Mouse (Mus musculus) lung, postnatal 25 days (tissue): Measurements from ENCODE around the gene Olfr47.
"Not testable (repeated sequence)": the region's sequence is repeated elsewhere in the genome, so short reads cannot be mapped to it uniquely, and the experiment has no call there.

Source experiments
- DNase-seq: peaks from one replicate; pipeline ENCODE4 v3.0.0; 2022; ENCODE audit warnings: low spot score

Olfr47 gene

DNA sequence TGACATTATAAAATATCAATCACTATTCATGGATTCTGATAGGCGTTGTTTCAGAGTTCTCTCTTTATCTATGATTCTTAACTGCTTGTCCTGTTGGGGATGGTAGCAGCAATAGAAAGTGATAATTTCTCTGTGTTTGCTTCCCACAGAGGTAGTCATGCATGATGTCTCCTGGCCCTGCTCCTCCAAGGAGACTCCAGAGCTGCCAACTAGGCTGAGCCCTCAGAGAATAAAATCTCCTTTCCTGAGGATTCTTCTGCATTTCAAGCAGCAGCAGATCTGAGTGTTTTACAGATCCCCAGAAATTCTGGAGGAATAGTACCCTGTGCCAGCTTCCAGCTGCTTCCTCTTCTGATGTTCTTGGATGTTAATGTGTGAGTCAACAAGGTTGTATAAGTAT, at the start of gene Olfr47:
TSS of gene Olfr47 (plus strand) at position 275 of the 400 bp plus-strand sequence.
- DNase-seq, result not testable (repeated sequence)

DNA sequence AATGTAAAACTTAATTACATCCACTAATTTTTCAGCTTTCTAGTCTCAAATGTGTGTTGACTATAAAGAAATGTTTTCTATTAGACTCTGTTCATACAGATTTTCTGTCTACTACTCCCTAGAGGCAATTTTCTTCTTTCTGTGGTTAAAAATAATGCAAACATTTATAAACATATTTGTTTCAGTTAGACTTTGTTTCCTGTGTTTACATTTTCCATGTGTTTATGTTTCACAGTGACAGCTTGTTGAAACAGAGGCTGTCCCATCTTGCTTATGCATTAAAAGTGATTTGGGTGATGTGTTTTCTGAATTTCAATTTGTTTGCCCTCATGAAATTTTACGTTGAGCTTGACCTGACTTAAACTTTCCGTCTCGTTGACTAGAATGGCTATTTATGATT, 40.3 kb upstream of the Olfr47 start:
- DNase-seq, result no peak

DNA sequence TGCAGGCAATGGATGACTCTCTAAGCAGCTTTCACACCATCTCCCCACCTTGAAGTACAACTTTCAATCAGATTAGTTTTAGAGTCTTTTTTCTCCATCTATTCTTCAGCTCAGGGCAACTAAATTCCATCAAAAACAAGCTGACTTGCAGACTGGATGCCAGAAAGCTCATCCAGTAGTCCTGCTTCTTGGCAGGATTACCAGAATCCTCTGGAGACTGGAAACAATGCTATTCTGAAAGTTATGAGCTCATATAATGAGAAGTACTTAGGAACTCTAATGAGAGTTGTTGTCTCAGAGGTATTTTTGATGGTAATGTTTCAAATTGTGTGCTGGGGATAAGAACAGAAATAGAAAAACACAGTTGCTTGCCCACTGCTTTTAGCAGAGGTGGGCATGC, 34.5 kb upstream of the Olfr47 start, which contains the start of gene Olfr435:
TSS of gene Olfr435 (plus strand) at position 366 of the 400 bp plus-strand sequence.
- no peak for DNase-seq

DNA sequence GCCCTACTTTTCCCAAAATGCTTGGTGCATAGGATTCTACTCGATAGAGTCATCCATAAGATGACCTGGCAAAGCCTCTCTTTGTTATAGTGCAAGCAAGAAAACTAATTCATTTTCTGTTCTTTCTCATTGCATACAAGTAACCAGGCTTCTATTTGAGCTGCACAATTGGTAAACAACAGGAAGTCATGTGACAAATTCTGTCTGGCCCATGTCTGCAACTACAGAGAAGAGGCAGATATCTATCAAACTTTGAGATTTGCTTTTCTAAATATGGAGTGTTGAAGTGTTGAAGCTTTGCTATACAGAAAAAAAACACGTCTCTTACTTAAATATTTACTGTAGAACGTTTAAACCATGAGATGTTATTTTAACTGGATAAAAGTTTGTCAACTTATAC, 33.2 kb upstream of the Olfr47 start:
- no peak for DNase-seq

DNA sequence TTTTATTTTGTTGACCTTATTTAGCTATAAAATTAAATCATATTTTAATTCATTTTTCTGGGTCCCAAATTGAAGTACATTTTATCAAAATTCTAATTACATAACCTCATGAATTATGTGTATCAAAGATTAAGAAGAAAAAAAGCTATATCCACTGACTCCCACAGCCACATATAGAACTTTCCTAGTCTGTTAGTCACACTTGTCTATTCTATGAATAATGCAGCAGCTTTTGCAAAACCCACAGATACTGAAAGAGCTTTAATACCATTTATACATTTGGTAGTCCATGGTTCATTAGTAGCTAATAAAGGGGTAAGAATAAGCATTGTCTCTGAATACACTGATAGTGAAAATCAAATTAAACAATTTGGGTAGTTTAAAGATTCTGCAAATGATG, 28.5 kb upstream of the Olfr47 start:
- no peak for DNase-seq

DNA sequence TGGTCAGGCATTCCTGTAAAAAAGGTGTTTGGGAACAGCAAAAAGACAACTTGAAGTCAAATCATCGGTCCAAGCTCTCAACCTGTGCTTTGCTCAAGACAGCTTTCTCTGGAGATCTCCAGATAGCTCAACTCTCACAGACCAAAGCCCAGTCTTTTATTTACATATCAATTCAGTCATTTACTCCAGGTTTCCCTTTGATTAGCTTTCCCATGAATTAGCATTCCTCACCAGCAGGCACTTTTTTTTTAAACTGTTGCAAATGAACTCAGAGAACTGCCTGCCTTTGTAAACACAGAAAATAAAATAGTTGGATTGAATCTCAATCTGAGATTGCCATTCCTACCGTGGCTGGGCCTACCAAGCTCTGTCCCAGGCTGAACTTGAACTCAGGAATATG, 26.0 kb upstream of the Olfr47 start:
- DNase-seq, result no peak

DNA sequence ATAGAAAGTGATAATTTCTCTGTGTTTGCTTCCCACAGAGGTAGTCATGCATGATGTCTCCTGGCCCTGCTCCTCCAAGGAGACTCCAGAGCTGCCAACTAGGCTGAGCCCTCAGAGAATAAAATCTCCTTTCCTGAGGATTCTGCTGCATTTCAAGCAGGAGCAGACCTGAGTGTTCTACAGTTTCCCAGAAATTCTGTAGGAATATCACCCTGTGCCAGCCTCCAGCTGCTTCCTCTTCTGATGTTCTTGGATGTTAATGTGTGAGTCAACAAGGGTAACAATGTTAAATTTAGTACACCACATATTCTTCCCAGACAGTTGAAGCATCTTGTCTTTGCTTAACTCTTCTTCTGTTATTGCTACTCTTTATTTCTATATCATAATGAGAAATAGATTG, 18.5 kb upstream of the Olfr47 start, which contains the start of gene Olfr434:
TSS of gene Olfr434 (plus strand) at position 149 of the 400 bp plus-strand sequence.
- DNase-seq, result not testable (repeated sequence)

DNA sequence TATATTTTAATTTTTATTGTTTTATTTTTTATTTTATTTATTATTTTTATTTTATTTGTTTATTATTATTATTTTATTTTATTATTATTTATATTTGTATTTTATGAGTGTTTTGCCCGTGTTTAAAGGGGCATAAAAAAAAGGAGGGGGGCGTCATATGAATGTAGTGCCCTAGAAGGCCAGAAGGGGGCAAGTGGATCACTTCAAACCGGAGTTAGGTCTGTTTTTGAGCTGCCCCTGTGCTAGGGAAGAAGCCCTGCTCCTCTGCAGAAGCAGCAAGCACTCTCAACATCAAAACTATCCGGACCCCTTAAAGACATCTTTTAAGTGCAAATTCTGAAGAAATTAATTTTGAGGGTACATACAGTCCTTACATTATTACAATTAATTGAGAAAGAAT, 10.7 kb downstream of the Olfr47 start:
- DNase-seq, result no peak

DNA sequence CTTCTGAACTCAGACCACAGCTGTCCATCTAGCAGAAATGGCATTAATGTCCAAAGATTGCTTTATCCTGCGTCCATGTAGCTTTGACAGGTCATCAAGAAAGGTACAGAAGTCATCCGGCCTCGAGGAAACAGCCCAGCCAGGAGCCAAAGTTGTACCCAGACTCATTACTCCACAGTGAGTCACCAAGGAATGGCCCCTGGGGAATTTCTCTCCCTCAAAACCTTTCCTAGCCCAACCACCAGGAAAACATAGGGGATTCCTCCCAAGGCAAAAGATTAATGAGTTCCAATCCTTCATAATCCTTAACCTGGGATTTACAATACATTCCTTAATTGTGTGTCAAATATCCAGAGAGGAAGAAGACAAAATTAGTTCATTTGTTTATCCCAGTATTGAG, 16.1 kb downstream of the Olfr47 start:
- DNase-seq, result no peak

DNA sequence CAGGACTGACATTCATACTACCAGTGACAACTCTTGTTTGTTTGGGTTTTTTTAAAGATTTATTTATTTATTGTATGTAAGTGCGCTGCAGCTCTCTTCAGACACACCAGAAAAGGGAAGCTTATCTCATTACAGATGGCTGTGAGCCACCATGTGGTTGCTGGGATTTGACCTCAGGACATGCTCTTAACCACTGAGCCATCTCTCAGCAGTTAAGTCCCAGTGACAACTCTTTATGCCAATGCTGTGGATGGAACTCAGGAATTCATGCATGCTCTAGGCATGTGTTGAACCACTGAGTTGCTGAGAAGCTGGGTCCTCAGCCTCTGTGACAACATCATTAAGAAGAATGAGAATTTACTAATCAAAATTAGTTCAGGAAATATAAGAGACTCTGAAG, 21.7 kb downstream of the Olfr47 start:
- no peak for DNase-seq

DNA sequence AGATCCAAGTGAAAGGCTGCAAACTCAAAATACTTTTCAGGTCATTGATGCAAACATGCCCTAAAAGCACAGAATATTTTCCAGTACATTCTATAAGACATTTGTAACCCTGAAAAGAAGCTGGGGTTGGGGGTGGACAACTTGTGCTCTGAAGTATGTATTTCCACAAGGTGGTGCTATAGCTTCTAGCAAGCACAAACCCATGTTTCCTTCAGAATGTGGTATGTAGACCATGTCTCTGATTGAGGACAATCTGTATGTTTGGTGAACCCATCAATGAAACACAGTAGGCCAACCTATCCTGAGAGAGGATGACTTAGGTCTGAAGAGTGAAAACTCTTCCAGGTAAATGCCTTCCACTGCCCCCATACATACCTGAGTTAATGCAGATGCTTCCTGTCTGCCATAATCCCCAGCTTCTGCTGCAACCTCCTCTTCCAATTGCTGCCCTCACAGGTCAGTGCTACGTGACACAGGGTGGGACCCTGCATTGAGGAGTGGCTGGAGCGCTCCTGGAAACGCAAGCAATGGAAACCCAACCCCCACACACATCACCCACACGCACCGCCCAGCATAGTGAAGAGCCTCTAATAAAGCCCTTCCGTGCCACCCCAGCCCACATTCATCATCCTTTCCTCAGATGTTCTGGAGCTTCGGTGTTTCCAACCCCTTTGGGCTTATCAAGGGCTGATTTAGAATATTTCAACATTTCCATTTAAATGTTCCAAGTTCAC, 23.0 kb downstream of the Olfr47 start:
- DNase-seq, result peak; percentile 23

DNA sequence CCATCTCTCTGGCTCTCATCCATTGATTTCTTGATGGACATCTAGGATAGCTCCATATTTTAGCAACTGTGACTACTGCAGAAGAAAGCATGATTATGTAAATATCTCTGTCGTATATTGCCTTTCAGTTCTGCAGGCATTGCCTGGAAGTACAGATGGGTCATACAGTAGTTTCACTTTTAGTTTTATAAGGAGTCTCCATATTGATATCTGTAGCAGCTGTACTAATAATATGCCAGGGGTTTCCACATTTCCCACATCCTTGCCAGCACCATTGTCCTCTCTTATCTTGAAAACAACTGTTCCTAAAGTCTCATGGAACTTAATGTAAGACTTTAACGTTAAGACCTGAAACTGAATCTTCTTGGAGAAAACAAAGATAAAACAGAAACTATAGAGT, 29.4 kb downstream of the Olfr47 start:
- no peak for DNase-seq

DNA sequence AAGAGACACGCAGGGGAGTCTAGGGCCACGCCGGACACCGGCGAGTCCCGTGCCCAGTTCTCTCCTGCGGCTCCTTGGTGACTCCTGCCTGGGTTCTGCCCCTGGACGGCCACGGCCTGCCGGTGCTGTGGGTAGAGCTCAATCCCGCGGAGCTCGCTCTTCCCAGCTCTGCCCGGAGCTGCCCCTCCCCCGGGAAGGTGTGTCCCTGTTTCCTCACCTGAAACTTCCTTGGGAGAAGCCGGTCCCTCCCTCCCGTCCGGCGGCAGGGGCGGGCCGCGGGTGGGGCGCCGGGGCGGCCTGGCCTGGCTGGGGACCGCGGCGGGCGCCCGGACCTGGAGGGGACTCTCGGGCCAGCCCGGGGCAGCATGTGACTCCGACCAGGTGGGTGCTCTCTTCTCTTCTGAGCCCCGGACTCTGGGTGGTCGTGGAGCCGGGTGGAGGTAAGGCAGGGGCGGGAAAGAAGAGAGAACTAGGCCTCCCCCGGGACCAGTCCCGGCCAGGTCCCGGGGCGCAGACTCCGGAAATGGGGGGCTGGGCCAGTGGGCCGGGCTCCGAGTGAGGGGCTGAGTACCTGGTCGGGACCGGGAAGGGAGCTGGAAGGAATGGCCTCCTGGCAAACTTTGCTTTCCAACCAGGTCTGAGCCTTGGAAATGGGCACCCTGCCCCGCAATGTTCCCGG, 34.2 kb downstream of the Olfr47 start, which contains the start of gene Arhgef5:
TSS of gene Arhgef5 (plus strand) at position 220 of the 679 bp plus-strand sequence.
- DNase-seq, result peak; percentile 89

DNA sequence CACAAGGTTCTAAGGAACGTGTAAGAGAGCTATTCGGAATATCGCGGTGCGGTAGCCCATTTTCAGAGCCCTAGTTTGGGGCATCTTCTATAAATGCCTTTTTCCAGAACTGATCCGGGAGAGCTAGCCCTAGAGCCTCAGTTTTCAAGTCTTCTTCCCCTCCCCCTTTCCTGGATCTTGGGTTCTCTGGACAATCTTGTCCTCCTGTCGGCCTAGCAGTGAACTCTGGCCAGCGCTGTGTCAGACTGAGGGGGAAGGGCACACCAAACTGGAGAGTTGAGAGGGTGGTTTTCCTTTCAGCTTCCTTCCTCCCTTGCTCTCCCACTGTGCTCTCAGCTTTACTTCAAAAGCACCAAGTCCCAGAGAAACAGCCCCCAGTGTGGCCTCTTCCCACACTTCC, 35.0 kb downstream of the Olfr47 start:
- peak; percentile 51 for DNase-seq

DNA sequence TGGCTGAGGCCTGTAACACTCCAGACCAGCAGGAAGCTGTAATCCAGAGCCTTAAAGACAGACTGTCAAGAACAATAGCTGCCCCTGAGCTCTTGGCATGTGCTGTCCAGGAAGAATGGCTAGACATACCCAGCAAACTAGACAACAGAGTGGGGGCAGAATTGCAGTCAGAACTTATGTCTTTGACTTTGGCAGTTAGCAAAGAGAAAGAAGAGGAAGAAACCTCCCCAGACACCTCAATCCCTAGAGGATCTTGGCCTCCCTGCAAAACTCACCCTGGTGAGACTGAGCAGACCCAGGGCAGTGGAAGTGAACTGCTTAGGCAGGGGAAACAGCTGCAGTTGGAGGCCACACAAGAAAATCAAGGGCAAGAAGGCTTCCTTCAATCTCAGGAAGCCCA, 41.3 kb downstream of the Olfr47 start:
- DNase-seq, result peak; percentile 43

DNA sequence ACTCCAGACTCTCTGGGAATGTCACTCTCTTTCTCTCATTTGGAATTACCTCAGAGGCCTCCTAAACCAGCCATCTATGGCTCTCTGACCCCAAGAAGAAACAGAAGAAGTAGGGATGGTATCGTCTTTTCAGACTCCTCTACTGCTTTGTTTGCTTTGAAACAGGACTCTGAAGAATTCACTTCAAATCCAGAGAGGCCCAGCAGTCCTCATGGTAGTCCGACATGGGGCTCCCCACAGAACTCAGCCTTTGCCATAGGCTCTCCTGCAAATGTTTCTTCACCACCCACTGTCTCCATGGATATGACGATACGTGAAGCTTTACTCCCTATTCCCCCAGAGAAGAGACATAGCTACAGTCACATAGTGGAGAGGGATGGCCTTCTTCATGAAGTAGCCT, 42.8 kb downstream of the Olfr47 start:
- DNase-seq, result no peak

DNA sequence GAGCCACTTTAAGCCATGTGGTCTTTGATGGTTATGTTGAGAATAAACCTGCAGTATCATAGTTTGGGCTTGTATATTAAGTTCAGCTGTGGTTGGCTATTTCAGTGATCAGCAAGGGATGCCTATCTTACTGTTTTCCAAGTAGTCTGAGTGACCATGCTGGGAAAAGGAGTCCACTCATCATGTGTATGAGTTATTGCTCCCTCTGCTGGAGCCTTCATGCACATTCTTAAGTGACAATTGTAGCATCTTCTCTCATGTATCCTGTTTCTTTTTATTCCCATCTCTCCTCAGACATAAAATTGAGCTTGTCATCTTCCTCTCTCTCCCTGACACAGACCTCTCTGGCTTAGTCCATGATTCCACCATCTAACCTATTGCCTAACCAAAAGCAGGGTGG, 46.9 kb downstream of the Olfr47 start:
- DNase-seq, result no peak

DNA sequence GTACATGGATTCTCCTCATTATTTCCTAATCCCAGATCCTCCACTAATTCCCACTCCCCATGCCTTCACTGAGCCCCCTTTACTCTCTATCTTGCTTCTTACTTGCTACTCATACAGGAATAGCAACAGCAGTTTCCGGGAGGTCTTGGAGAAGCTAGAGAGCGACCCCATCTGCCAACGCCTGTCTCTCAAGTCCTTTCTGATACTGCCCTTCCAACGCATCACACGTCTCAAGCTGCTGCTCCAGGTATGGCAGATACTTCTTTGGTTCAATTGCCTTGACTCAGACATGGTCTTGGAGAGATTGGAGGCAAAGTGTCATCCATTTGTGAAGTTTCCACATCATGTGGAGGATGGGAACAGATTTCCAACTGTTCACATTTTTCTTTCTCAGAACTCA, 49.2 kb downstream of the Olfr47 start:
- no peak for DNase-seq
